Mouse (Mus musculus): ENCODE results near the gene Adamts6. TPM values are rescaled to one million over a fixed set of nuclear protein-coding genes. Genes with fewer than 3 reads are reported as not detected.

Adamts6 gene
- polyA plus RNA-seq, 1 experiment from 2014 or later, result 2.9 TPM

- 95% methylated on average over 1 of the region's 1 CpGs for WGBS
- no peaks in the 10 kb centered on the region for H3K27me3 ChIP-seq (ENCODE audit: control insufficient read depth, insufficient read depth, low read length)
- no peaks in the 10 kb centered on the region; the same call in 1 of the 2 replicates for H3K36me3 ChIP-seq (ENCODE audit: control insufficient read depth, insufficient read depth, low read length)
- DNase-seq (ENCODE audit: low spot score), result no peak
- no peak for ATAC-seq (replicated peaks; ENCODE audit: low FRiP score)
- H3K4me3 ChIP-seq (ENCODE audit: low read depth, low read length), result no peak overlapping the region
- no peaks in the 10 kb centered on the region for H3K4me1 ChIP-seq (replicated peaks; ENCODE audit: control insufficient read depth, insufficient read depth, low read length)
- H3K27ac ChIP-seq (ENCODE audit: low read depth, low read length), result no peak overlapping the region
- H3K9ac ChIP-seq (ENCODE audit: low read length), result no peak overlapping the region
- H3K4me2 ChIP-seq (ENCODE audit: low read depth, low read length, severe bottlenecking), result no peak overlapping the region
- no peaks in the 10 kb centered on the region for H3K9me3 ChIP-seq (ENCODE audit: control insufficient read depth, low read length)
Observed at GRCm38 (mm10) chr13:104446974-104447373, 159.3 kb downstream of the Adamts6 start.

GRCm38 (mm10) chr13:104447470-104447869, 159.8 kb downstream of the Adamts6 start:
- Histone ChIP-seq H3K4me1 (replicated peaks; ENCODE audit: control insufficient read depth, insufficient read depth, low read length) (no peaks in the 10 kb centered on the region), H3K9ac (ENCODE audit: low read length) (no peak overlapping the region), H3K27me3 (ENCODE audit: control insufficient read depth, insufficient read depth, low read length) (no peaks in the 10 kb centered on the region), H3K9me3 (ENCODE audit: control insufficient read depth, low read length) (no peaks in the 10 kb centered on the region), H3K36me3 (ENCODE audit: control insufficient read depth, insufficient read depth, low read length) (no peaks in the 10 kb centered on the region; the same call in 1 of the 2 replicates), H3K27ac (ENCODE audit: low read depth, low read length) (no peak overlapping the region), H3K4me2 (ENCODE audit: low read depth, low read length, severe bottlenecking) (no peak overlapping the region), H3K4me3 (ENCODE audit: low read depth, low read length) (no peak overlapping the region)
- DNase-seq (ENCODE audit: low spot score) (no peak), ATAC-seq (replicated peaks; ENCODE audit: low FRiP score) (no peak)

- H3K4me1 ChIP-seq (replicated peaks; ENCODE audit: control insufficient read depth, insufficient read depth, low read length), result no peaks in the 10 kb centered on the region
- no peaks in the 10 kb centered on the region for H3K27me3 ChIP-seq (ENCODE audit: control insufficient read depth, insufficient read depth, low read length)
- H3K27ac ChIP-seq (ENCODE audit: low read depth, low read length), result no peak overlapping the region
- ATAC-seq (replicated peaks; ENCODE audit: low FRiP score) (no peak), DNase-seq (ENCODE audit: low spot score) (no peak)
- 98% methylated on average over 1 of the region's 1 CpGs for WGBS
- H3K9ac ChIP-seq (ENCODE audit: low read length), result no peak overlapping the region
- H3K4me3 ChIP-seq (ENCODE audit: low read depth, low read length), result no peak overlapping the region
- no peaks in the 10 kb centered on the region for H3K9me3 ChIP-seq (ENCODE audit: control insufficient read depth, low read length)
- H3K4me2 ChIP-seq (ENCODE audit: low read depth, low read length, severe bottlenecking), result no peak overlapping the region
- H3K36me3 ChIP-seq (ENCODE audit: control insufficient read depth, insufficient read depth, low read length), result no peaks in the 10 kb centered on the region; the same call in 1 of the 2 replicates
Observed at GRCm38 (mm10) chr13:104448349-104448748, 160.7 kb downstream of the Adamts6 start.

GRCm38 (mm10) chr13:104453271-104453974, 165.8 kb downstream of the Adamts6 start:
- Histone ChIP-seq H3K27me3 (ENCODE audit: control insufficient read depth, insufficient read depth, low read length) (no peaks in the 10 kb centered on the region), H3K9ac (ENCODE audit: low read length) (no peak overlapping the region), H3K4me3 (ENCODE audit: low read depth, low read length) (no peak overlapping the region), H3K4me1 (replicated peaks; ENCODE audit: control insufficient read depth, insufficient read depth, low read length) (no peaks in the 10 kb centered on the region), H3K9me3 (ENCODE audit: control insufficient read depth, low read length) (no peaks in the 10 kb centered on the region), H3K27ac (ENCODE audit: low read depth, low read length) (no peak overlapping the region), H3K4me2 (ENCODE audit: low read depth, low read length, severe bottlenecking) (no peak overlapping the region), H3K36me3 (ENCODE audit: control insufficient read depth, insufficient read depth, low read length) (no peaks in the 10 kb centered on the region)
- 96% methylated on average over 1 of the region's 1 CpGs for WGBS
- no peak for ATAC-seq (replicated peaks; ENCODE audit: low FRiP score)
- DNase-seq (ENCODE audit: low spot score), result no peak

- no peaks in the 10 kb centered on the region for H3K36me3 ChIP-seq (ENCODE audit: control insufficient read depth, insufficient read depth, low read length)
- no peak for ATAC-seq (replicated peaks; ENCODE audit: low FRiP score)
- no peaks in the 10 kb centered on the region for H3K9me3 ChIP-seq (ENCODE audit: control insufficient read depth, low read length)
- H3K4me1 ChIP-seq (replicated peaks; ENCODE audit: control insufficient read depth, insufficient read depth, low read length), result no peaks in the 10 kb centered on the region
- 94% methylated on average over 1 of the region's 1 CpGs for WGBS
- no peak overlapping the region for H3K4me3 ChIP-seq (ENCODE audit: low read depth, low read length)
- H3K4me2 ChIP-seq (ENCODE audit: low read depth, low read length, severe bottlenecking), result no peak overlapping the region
- H3K27me3 ChIP-seq (ENCODE audit: control insufficient read depth, insufficient read depth, low read length), result no peaks in the 10 kb centered on the region
- no peak overlapping the region for H3K9ac ChIP-seq (ENCODE audit: low read length)
- DNase-seq (ENCODE audit: low spot score), result no peak
- H3K27ac ChIP-seq (ENCODE audit: low read depth, low read length), result no peak overlapping the region
Observed at GRCm38 (mm10) chr13:104460287-104460686, 172.7 kb downstream of the Adamts6 start.

GRCm38 (mm10) chr13:104468061-104468460, 180.4 kb downstream of the Adamts6 start:
- H3K36me3 ChIP-seq (ENCODE audit: control insufficient read depth, insufficient read depth, low read length), result no peaks in the 10 kb centered on the region
- WGBS, result 86% methylated on average over 1 of the region's 1 CpGs
- H3K4me2 ChIP-seq (ENCODE audit: low read depth, low read length, severe bottlenecking), result no peak overlapping the region
- H3K4me3 ChIP-seq (ENCODE audit: low read depth, low read length), result no peak overlapping the region
- H3K4me1 ChIP-seq (replicated peaks; ENCODE audit: control insufficient read depth, insufficient read depth, low read length), result no peaks in the 10 kb centered on the region
- no peak for ATAC-seq (replicated peaks; ENCODE audit: low FRiP score)
- no peaks in the 10 kb centered on the region for H3K27me3 ChIP-seq (ENCODE audit: control insufficient read depth, insufficient read depth, low read length)
- no peak overlapping the region for H3K9ac ChIP-seq (ENCODE audit: low read length)
- no peaks in the 10 kb centered on the region for H3K9me3 ChIP-seq (ENCODE audit: control insufficient read depth, low read length)
- H3K27ac ChIP-seq (ENCODE audit: low read depth, low read length), result no peak overlapping the region
- DNase-seq (ENCODE audit: low spot score), result no peak

GRCm38 (mm10) chr13:104476285-104476956, 188.8 kb downstream of the Adamts6 start:
- no peaks in the 10 kb centered on the region for H3K4me1 ChIP-seq (replicated peaks; ENCODE audit: control insufficient read depth, insufficient read depth, low read length)
- ATAC-seq (replicated peaks; ENCODE audit: low FRiP score) (no peak), DNase-seq (ENCODE audit: low spot score) (no peak)
- no peaks in the 10 kb centered on the region for H3K27me3 ChIP-seq (ENCODE audit: control insufficient read depth, insufficient read depth, low read length)
- H3K4me3 ChIP-seq (ENCODE audit: low read depth, low read length), result no peak overlapping the region
- no peak overlapping the region for H3K9ac ChIP-seq (ENCODE audit: low read length)
- H3K36me3 ChIP-seq (ENCODE audit: control insufficient read depth, insufficient read depth, low read length), result no peaks in the 10 kb centered on the region
- H3K27ac ChIP-seq (ENCODE audit: low read depth, low read length), result no peak overlapping the region
- 78% methylated on average over 9 of the region's 9 CpGs for WGBS
- H3K4me2 ChIP-seq (ENCODE audit: low read depth, low read length, severe bottlenecking), result no peak overlapping the region
- no peaks in the 10 kb centered on the region for H3K9me3 ChIP-seq (ENCODE audit: control insufficient read depth, low read length)

GRCm38 (mm10) chr13:104482426-104483089, 194.9 kb downstream of the Adamts6 start:
- Histone ChIP-seq H3K27me3 (ENCODE audit: control insufficient read depth, insufficient read depth, low read length) (no peaks in the 10 kb centered on the region), H3K4me1 (replicated peaks; ENCODE audit: control insufficient read depth, insufficient read depth, low read length) (no peaks in the 10 kb centered on the region), H3K9me3 (ENCODE audit: control insufficient read depth, low read length) (no peaks in the 10 kb centered on the region), H3K4me2 (ENCODE audit: low read depth, low read length, severe bottlenecking) (no peak overlapping the region), H3K36me3 (ENCODE audit: control insufficient read depth, insufficient read depth, low read length) (no peaks in the 10 kb centered on the region), H3K9ac (ENCODE audit: low read length) (no peak overlapping the region), H3K27ac (ENCODE audit: low read depth, low read length) (no peak overlapping the region), H3K4me3 (ENCODE audit: low read depth, low read length) (no peak overlapping the region)
- ATAC-seq (replicated peaks; ENCODE audit: low FRiP score), result no peak
- DNase-seq (ENCODE audit: low spot score), result no peak
- WGBS, result 82% methylated on average over 8 of the region's 8 CpGs

Data from forebrain, embryonic 11.5 days (tissue).